Mouse (Mus musculus): ENCODE measurements around the gene Slc6a13. TPM values are rescaled to one million over a fixed set of nuclear protein-coding genes. Genes with fewer than 3 reads are reported as not detected.

Gene Slc6a13
- polyA plus RNA-seq, 1 experiment: 0.54 TPM

- Histone ChIP-seq H3K27me3 (ENCODE audit: control insufficient read depth, insufficient read depth, low read length, poor library complexity, severe bottlenecking) (no peaks in the 10 kb centered on the region), H3K9ac (ENCODE audit: low read depth, poor library complexity, severe bottlenecking) (no peak overlapping the region), H3K4me1 (ENCODE audit: control insufficient read depth, insufficient read depth, low read length) (no peaks in the 10 kb centered on the region), H3K36me3 (ENCODE audit: control insufficient read depth, insufficient read depth, low read length, poor library complexity, severe bottlenecking) (no peaks in the 10 kb centered on the region), H3K4me3 (ENCODE audit: low read depth, low read length) (no peak overlapping the region), H3K9me3 (replicated peaks; ENCODE audit: control insufficient read depth, insufficient read depth, low read length, poor library complexity, severe bottlenecking) (no peaks in the 10 kb centered on the region), H3K27ac (ENCODE audit: insufficient read depth, low read length) (no peak overlapping the region)
- no peak for TF ChIP-seq CTCF (IDR thresholded peaks at IDR 0.05; ENCODE audit: low read depth, low read length)
- TF ChIP-seq EP300 (IDR thresholded peaks at IDR 0.05; ENCODE audit: insufficient read depth, low read depth, low read length): no peak
- TF ChIP-seq POLR2A (IDR thresholded peaks at IDR 0.05; ENCODE audit: insufficient read depth, low read length): no peak
Observed at GRCm38 (mm10) chr6:121341650-121342049, 41.6 kb downstream of the Slc6a13 start.

GRCm38 (mm10) chr6:121343026-121343770, 43.2 kb downstream of the Slc6a13 start, which contains the start of gene Slc6a12:
Gene Slc6a12, plus strand, starts transcription at chr6:121343076.
- Histone ChIP-seq H3K4me3 (ENCODE audit: low read depth, low read length) (no peak within 1 kb of the TSS), H3K4me1 (ENCODE audit: control insufficient read depth, insufficient read depth, low read length) (no peaks in the 10 kb centered on the region), H3K27me3 (ENCODE audit: control insufficient read depth, insufficient read depth, low read length, poor library complexity, severe bottlenecking) (no peaks in the 10 kb centered on the region), H3K36me3 (ENCODE audit: control insufficient read depth, insufficient read depth, low read length, poor library complexity, severe bottlenecking) (no peaks in the 10 kb centered on the region), H3K9me3 (replicated peaks; ENCODE audit: control insufficient read depth, insufficient read depth, low read length, poor library complexity, severe bottlenecking) (no peaks in the 10 kb centered on the region), H3K27ac (ENCODE audit: insufficient read depth, low read length) (no peak within 1 kb of the TSS), H3K9ac (ENCODE audit: low read depth, poor library complexity, severe bottlenecking) (no peak within 1 kb of the TSS)
- TF ChIP-seq POLR2A (IDR thresholded peaks at IDR 0.05; ENCODE audit: insufficient read depth, low read length) (no peak), CTCF (IDR thresholded peaks at IDR 0.05; ENCODE audit: low read depth, low read length) (no peak), EP300 (IDR thresholded peaks at IDR 0.05; ENCODE audit: insufficient read depth, low read depth, low read length) (no peak)

- Histone ChIP-seq H3K36me3 (ENCODE audit: control insufficient read depth, insufficient read depth, low read length, poor library complexity, severe bottlenecking) (no peaks in the 10 kb centered on the region), H3K27ac (ENCODE audit: insufficient read depth, low read length) (no peak overlapping the region), H3K27me3 (ENCODE audit: control insufficient read depth, insufficient read depth, low read length, poor library complexity, severe bottlenecking) (no peaks in the 10 kb centered on the region), H3K9ac (ENCODE audit: low read depth, poor library complexity, severe bottlenecking) (no peak overlapping the region), H3K4me3 (ENCODE audit: low read depth, low read length) (no peak overlapping the region), H3K9me3 (replicated peaks; ENCODE audit: control insufficient read depth, insufficient read depth, low read length, poor library complexity, severe bottlenecking) (no peaks in the 10 kb centered on the region), H3K4me1 (ENCODE audit: control insufficient read depth, insufficient read depth, low read length) (no peaks in the 10 kb centered on the region)
- no peak for TF ChIP-seq CTCF (IDR thresholded peaks at IDR 0.05; ENCODE audit: low read depth, low read length)
- no peak for TF ChIP-seq POLR2A (IDR thresholded peaks at IDR 0.05; ENCODE audit: insufficient read depth, low read length)
- no peak for TF ChIP-seq EP300 (IDR thresholded peaks at IDR 0.05; ENCODE audit: insufficient read depth, low read depth, low read length)
Observed at GRCm38 (mm10) chr6:121343771-121344123, 43.7 kb downstream of the Slc6a13 start.

- Histone ChIP-seq H3K36me3 (ENCODE audit: control insufficient read depth, insufficient read depth, low read length, poor library complexity, severe bottlenecking) (no peaks in the 10 kb centered on the region), H3K9ac (ENCODE audit: low read depth, poor library complexity, severe bottlenecking) (no peak overlapping the region), H3K27ac (ENCODE audit: insufficient read depth, low read length) (no peak overlapping the region), H3K9me3 (replicated peaks; ENCODE audit: control insufficient read depth, insufficient read depth, low read length, poor library complexity, severe bottlenecking) (no peaks in the 10 kb centered on the region), H3K4me1 (ENCODE audit: control insufficient read depth, insufficient read depth, low read length) (no peaks in the 10 kb centered on the region), H3K4me3 (ENCODE audit: low read depth, low read length) (no peak overlapping the region), H3K27me3 (ENCODE audit: control insufficient read depth, insufficient read depth, low read length, poor library complexity, severe bottlenecking) (no peaks in the 10 kb centered on the region)
- TF ChIP-seq CTCF (IDR thresholded peaks at IDR 0.05; ENCODE audit: low read depth, low read length) (no peak), EP300 (IDR thresholded peaks at IDR 0.05; ENCODE audit: insufficient read depth, low read depth, low read length) (no peak), POLR2A (IDR thresholded peaks at IDR 0.05; ENCODE audit: insufficient read depth, low read length) (no peak)
Observed at GRCm38 (mm10) chr6:121344329-121344728, 44.3 kb downstream of the Slc6a13 start.

GRCm38 (mm10) chr6:121346428-121346827, 46.4 kb downstream of the Slc6a13 start:
- H3K36me3 ChIP-seq (ENCODE audit: control insufficient read depth, insufficient read depth, low read length, poor library complexity, severe bottlenecking): no peaks in the 10 kb centered on the region
- H3K4me1 ChIP-seq (ENCODE audit: control insufficient read depth, insufficient read depth, low read length): no peaks in the 10 kb centered on the region
- TF ChIP-seq CTCF (IDR thresholded peaks at IDR 0.05; ENCODE audit: low read depth, low read length): no peak
- TF ChIP-seq EP300 (IDR thresholded peaks at IDR 0.05; ENCODE audit: insufficient read depth, low read depth, low read length): no peak
- TF ChIP-seq POLR2A (IDR thresholded peaks at IDR 0.05; ENCODE audit: insufficient read depth, low read length): no peak
- H3K27ac ChIP-seq (ENCODE audit: insufficient read depth, low read length): no peak overlapping the region
- H3K9me3 ChIP-seq (replicated peaks; ENCODE audit: control insufficient read depth, insufficient read depth, low read length, poor library complexity, severe bottlenecking): no peaks in the 10 kb centered on the region
- no peaks in the 10 kb centered on the region for H3K27me3 ChIP-seq (ENCODE audit: control insufficient read depth, insufficient read depth, low read length, poor library complexity, severe bottlenecking)
- H3K9ac ChIP-seq (ENCODE audit: low read depth, poor library complexity, severe bottlenecking): no peak overlapping the region
- no peak overlapping the region for H3K4me3 ChIP-seq (ENCODE audit: low read depth, low read length)

GRCm38 (mm10) chr6:121352276-121352675, 52.2 kb downstream of the Slc6a13 start:
- Histone ChIP-seq H3K9ac (ENCODE audit: low read depth, poor library complexity, severe bottlenecking) (no peak overlapping the region), H3K36me3 (ENCODE audit: control insufficient read depth, insufficient read depth, low read length, poor library complexity, severe bottlenecking) (no peaks in the 10 kb centered on the region), H3K4me3 (ENCODE audit: low read depth, low read length) (no peak overlapping the region), H3K27me3 (ENCODE audit: control insufficient read depth, insufficient read depth, low read length, poor library complexity, severe bottlenecking) (no peaks in the 10 kb centered on the region), H3K9me3 (replicated peaks; ENCODE audit: control insufficient read depth, insufficient read depth, low read length, poor library complexity, severe bottlenecking) (no peaks in the 10 kb centered on the region), H3K27ac (ENCODE audit: insufficient read depth, low read length) (no peak overlapping the region), H3K4me1 (ENCODE audit: control insufficient read depth, insufficient read depth, low read length) (no peaks in the 10 kb centered on the region)
- TF ChIP-seq POLR2A (IDR thresholded peaks at IDR 0.05; ENCODE audit: insufficient read depth, low read length) (no peak), EP300 (IDR thresholded peaks at IDR 0.05; ENCODE audit: insufficient read depth, low read depth, low read length) (no peak), CTCF (IDR thresholded peaks at IDR 0.05; ENCODE audit: low read depth, low read length) (no peak)

All from ES-Bruce4 (cell line).